Mouse (Mus musculus): Measurements from ENCODE around the gene Gm20388.
A peak's percentile ranks its signal among the peaks of the same experiment; 100 is the strongest.

GRCm38 (mm10) chr8:124083611-124084010 lies 4173.0 kb downstream of the Gm20388 start:
- peak; percentile 7; the same call in 1 of the 2 replicates for TF ChIP-seq CTCF (IDR thresholded peaks at IDR 0.05; ENCODE audit: control insufficient read depth, insufficient read depth, low read length)
- no peak for TF ChIP-seq POLR2A (IDR thresholded peaks at IDR 0.05; ENCODE audit: borderline replicate concordance, control insufficient read depth, low read depth, low read length)

Data from bone marrow, adult 2 months (tissue).